Mouse (Mus musculus) embryonic facial prominence, embryonic 14.5 days (tissue): ENCODE data around the gene Kif19a. TPM values are rescaled to one million over a fixed set of nuclear protein-coding genes. Genes with fewer than 3 reads are reported as not detected.

ENCODE experiments used
- ATAC-seq: fragments of 200-750 bp; cut with Nextera tagmentation; 2 replicates; pipeline ENCODE4 v1.8.0; 2017; ENCODE audit warnings: low read depth, moderate number of reproducible peaks, moderate TSS enrichment
- DNase-seq: peaks from one replicate; pipeline ENCODE4 v3.0.0-alpha.2; 2015; ENCODE audit warnings: low spot score
- H3K27ac ChIP-seq: fragments of 300-500 bp; sonication (generic); replicated peaks from 2 replicates; pipeline ENCODE4 v1.5.1; 2014; ENCODE audit warnings: low read depth, mild to moderate bottlenecking, low read length, moderate library complexity
- H3K27me3 ChIP-seq: fragments of 300-500 bp; sonication (generic); replicated peaks from 2 replicates; pipeline ENCODE4 v1.6.1; 2014; ENCODE audit warnings: low read length; ENCODE audit not compliant: control insufficient read depth, insufficient read depth
- H3K36me3 ChIP-seq: fragments of 300-500 bp; sonication (generic); 2 replicates; pipeline ENCODE4 v1.6.1; 2014; ENCODE audit warnings: low read length, mixed read lengths; ENCODE audit not compliant: control insufficient read depth, insufficient read depth
- H3K4me1 ChIP-seq: fragments of 300-500 bp; sonication (generic); 2 replicates; pipeline ENCODE4 v1.6.1; 2014; ENCODE audit warnings: antibody characterized with exemption, low read length; ENCODE audit not compliant: control insufficient read depth, insufficient read depth
- H3K4me2 ChIP-seq: fragments of 300-500 bp; sonication (generic); 2 replicates; pipeline ENCODE4 v1.6.1; 2014; ENCODE audit warnings: low read depth, mild to moderate bottlenecking, low read length, moderate library complexity, mixed read lengths
- H3K4me3 ChIP-seq: fragments of 300-500 bp; sonication (generic); 2 replicates; pipeline ENCODE4 v1.5.1; 2014; ENCODE audit warnings: low read depth, mild to moderate bottlenecking, low read length
- H3K9ac ChIP-seq: fragments of 300-500 bp; sonication (generic); 2 replicates; pipeline ENCODE4 v1.6.1; 2014; ENCODE audit warnings: low read depth, mild to moderate bottlenecking, low read length, moderate library complexity, mixed read lengths
- H3K9me3 ChIP-seq: fragments of 300-500 bp; sonication (generic); 2 replicates; pipeline ENCODE4 v1.6.1; 2016; ENCODE audit warnings: low read length; ENCODE audit not compliant: control insufficient read depth
- WGBS: fragments of 180-500 bp; shearing (Covaris S2); extraction: QIAGEN DNeasy Blood & Tissue Kit; methylation state at CpG from one replicate; pipeline ENCODE4 v1.1.7; 2014; 5-methylcytosine and 5-hydroxymethylcytosine counted together
- polyA plus RNA-seq: library from polyadenylated mRNA; unstranded; fragments of >200 nt; fragmentation: Nextera tagmentation; extraction: Ambion mirVana; gene quantifications from 2 replicates; pipeline ENCODE4 v1.2.1, GENCODE M21; 2014

Gene Kif19a
- polyA plus RNA-seq, 1 experiment from 2014 or later = 2.1 TPM

DNA sequence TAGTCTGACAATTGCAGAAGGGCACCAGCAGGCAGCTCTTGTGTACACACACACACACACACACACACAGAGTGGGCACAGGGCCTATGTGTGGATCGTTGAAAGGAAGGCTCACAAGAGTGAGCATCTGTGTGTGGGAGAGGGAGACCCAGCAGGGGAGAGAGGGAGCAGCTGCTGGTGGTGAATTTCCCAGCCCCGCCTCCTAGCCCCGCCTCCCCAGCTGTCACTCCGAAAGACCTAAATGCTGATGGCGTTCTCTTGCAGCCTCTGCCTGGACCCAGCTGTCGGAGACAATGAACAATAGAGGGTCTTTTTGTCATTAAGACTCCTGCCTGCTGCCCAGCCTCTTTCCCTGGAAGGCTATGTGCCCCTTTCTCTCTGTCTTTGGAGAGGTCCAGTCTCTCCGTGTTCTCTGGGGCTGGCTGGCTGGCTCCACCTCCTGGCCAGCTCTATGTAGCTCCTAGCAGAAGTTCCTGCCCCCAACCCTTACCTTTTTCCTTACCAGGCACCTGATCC, 30.1 kb downstream of the Kif19a start:
- peak overlapping the region; percentile 42 for H3K9ac ChIP-seq
- H3K27ac ChIP-seq = peak overlapping the region; percentile 68
- ATAC-seq = peak; percentile 88
- peak; percentile 93 for DNase-seq
- H3K9me3 ChIP-seq = no peaks in the 10 kb centered on the region
- peak overlapping the region; percentile 35 for H3K4me3 ChIP-seq
- 0% methylated on average over 5 of the region's 7 CpGs for WGBS
- peaks cover 40% of the 10 kb centered on the region for H3K27me3 ChIP-seq
- no peaks in the 10 kb centered on the region for H3K36me3 ChIP-seq
- H3K4me1 ChIP-seq = 0 out of 2 replicates have a peak, but pooled peaks cover 4% of the 10 kb centered on the region
- peak overlapping the region; percentile 67 for H3K4me2 ChIP-seq

DNA sequence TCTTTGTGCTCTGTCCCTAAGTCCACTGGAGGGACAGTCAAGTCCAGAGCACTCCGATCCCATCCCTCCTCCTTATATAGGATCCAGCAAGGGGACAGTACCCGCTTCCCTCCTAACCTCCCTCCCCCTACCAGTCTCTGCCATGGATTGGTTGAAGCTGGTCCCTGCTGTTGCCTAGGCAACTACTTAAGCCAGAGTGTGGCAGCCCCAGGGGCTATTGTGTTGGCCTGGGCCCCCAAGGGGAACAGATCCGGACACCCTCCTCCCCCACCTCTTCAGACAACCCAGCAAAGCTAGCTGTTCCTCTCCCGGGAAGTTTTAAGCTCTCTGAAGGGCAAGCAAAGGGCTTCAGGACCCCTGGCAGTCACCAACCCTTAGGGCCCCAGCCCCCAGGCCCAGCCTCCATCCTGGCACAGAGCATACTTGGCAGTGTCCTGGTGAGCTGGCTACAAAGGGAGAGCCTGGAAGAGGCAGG, 30.7 kb downstream of the Kif19a start, which contains the start of gene Btbd17:
TSS of gene Btbd17 (minus strand) at position 98 of the 475 bp plus-strand sequence.
- peak within 1 kb of the TSS; percentile 42 for H3K9ac ChIP-seq
- peak within 1 kb of the TSS; percentile 67 for H3K4me2 ChIP-seq
- ATAC-seq (peak; percentile 72), DNase-seq (peak; percentile 83)
- WGBS = 8% methylated on average over 4 of the region's 4 CpGs
- H3K27ac ChIP-seq = peak within 1 kb of the TSS; percentile 68
- 0 out of 2 replicates have a peak, but pooled peaks cover 4% of the 10 kb centered on the region for H3K4me1 ChIP-seq
- H3K27me3 ChIP-seq = peaks cover 34% of the 10 kb centered on the region
- H3K9me3 ChIP-seq = no peaks in the 10 kb centered on the region
- peak within 1 kb of the TSS; percentile 35 for H3K4me3 ChIP-seq
- no peaks in the 10 kb centered on the region for H3K36me3 ChIP-seq

DNA sequence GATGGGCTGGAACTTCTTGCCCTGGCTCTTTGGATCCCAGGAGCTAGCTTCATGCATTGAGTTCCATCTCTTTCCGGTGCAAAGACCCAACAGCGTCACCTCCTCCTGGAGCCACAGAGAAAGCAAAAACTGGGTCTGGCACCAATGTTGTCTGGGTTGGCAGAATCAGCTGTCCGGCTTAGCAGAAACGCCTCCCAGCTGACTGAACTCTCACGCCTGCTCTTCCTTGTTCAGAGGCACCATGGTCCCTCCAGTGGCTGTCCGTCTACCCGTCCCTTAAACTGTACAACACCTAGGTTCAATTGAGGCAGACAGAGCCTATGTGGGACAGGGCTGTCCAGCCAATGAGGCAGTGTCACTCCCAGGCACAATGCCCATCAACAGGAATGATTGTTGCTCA, 32.0 kb downstream of the Kif19a start:
- Histone ChIP-seq H3K4me3 (no peak overlapping the region), H3K27ac (no peak overlapping the region), H3K36me3 (no peaks in the 10 kb centered on the region), H3K9ac (no peak overlapping the region), H3K4me2 (no peak overlapping the region), H3K4me1 (0 out of 2 replicates have a peak, but pooled peaks cover 4% of the 10 kb centered on the region), H3K27me3 (peaks cover 21% of the 10 kb centered on the region), H3K9me3 (no peaks in the 10 kb centered on the region)
- over 99% methylated on average over 7 of the region's 7 CpGs for WGBS
- no peak for ATAC-seq
- no peak for DNase-seq

DNA sequence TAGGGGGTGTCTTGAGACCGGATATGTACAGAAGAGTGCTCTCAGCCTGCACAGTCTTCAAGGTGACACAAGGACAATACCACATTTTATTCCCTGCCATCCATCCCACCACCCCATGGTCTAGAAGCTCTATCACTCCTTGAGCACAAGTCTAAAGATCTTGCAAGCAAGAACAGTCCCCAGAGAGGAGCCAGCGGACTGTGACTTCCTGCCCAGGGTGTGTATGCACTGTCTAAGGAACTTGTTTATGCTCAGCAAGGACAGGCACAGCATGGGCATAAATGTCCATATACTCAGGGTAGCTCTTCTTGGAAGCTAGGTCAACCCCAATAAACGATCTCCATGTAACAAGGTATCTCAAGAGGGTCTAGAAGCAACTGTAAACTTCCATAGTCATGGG, 32.8 kb downstream of the Kif19a start:
- WGBS = 88% methylated on average over 3 of the region's 3 CpGs
- 0 out of 2 replicates have a peak, but pooled peaks cover 4% of the 10 kb centered on the region for H3K4me1 ChIP-seq

DNA sequence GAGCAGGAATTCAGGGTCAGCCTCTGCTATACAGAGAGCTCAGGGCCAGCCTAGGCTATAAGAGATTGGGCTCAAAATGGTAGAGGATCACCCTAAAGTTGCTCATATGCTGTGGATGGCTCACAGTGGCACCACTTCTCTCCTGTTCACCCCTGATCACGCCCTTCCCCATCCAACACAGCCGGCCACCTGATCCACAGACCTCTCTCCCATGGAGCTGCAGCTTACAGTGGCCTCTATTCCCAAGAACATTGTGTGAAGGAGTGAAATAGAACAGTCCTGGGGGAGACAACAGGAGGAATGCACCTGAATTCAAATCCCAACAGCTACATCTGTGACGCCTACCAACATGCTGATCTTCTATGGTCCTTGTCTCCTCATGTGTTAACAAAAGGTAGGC, 33.4 kb downstream of the Kif19a start, which contains the start of gene Gpr142:
TSS of gene Gpr142 (plus strand) at position 301 of the 400 bp plus-strand sequence.
- DNase-seq = no peak
- 93% methylated on average over 3 of the region's 3 CpGs for WGBS

More for the DNA sequence above, 32.8 kb downstream of the Kif19a start:
- Histone ChIP-seq H3K9ac (no peak overlapping the region), H3K36me3 (no peaks in the 10 kb centered on the region), H3K4me2 (no peak overlapping the region), H3K4me3 (no peak overlapping the region), H3K27ac (no peak overlapping the region), H3K9me3 (no peaks in the 10 kb centered on the region), H3K27me3 (peaks cover 13% of the 10 kb centered on the region)
- ATAC-seq (no peak), DNase-seq (no peak)

DNA sequence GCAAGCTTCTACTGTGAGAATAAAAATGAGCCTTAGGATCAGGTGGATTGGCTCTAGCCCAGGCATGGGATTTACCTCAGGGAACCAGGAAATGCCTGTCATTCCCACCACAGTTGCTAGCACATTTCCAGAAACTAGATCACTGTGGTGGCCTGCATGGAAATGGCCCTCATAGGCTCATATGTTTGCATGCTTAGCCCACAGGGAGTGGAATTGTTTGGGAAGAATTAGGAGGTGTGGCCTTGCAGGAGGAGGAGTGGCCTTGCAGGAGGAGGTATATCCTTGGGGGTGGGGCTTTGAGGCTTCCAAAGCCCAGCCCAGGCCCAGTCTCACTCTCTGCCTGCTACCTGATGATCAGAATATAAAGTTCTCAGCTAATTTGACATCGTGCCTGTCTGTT, 36.7 kb downstream of the Kif19a start:
- Histone ChIP-seq H3K4me3 (no peak overlapping the region), H3K4me1 (no peaks in the 10 kb centered on the region), H3K4me2 (no peak overlapping the region), H3K27ac (no peak overlapping the region), H3K9me3 (no peaks in the 10 kb centered on the region), H3K27me3 (no peaks in the 10 kb centered on the region), H3K9ac (no peak overlapping the region), H3K36me3 (no peaks in the 10 kb centered on the region)
- ATAC-seq = no peak
- DNase-seq = no peak
- 95% methylated on average over 1 of the region's 1 CpGs for WGBS

More for the DNA sequence above, 33.4 kb downstream of the Kif19a start, which contains the start of gene Gpr142:
- no peaks in the 10 kb centered on the region for H3K9me3 ChIP-seq
- no peak within 1 kb of the TSS for H3K27ac ChIP-seq
- H3K27me3 ChIP-seq = peaks cover 7% of the 10 kb centered on the region
- H3K4me1 ChIP-seq = 0 out of 2 replicates have a peak, but pooled peaks cover 4% of the 10 kb centered on the region
- no peak within 1 kb of the TSS for H3K4me2 ChIP-seq
- no peaks in the 10 kb centered on the region for H3K36me3 ChIP-seq
- H3K9ac ChIP-seq = no peak within 1 kb of the TSS
- no peak within 1 kb of the TSS for H3K4me3 ChIP-seq
- ATAC-seq = no peak

DNA sequence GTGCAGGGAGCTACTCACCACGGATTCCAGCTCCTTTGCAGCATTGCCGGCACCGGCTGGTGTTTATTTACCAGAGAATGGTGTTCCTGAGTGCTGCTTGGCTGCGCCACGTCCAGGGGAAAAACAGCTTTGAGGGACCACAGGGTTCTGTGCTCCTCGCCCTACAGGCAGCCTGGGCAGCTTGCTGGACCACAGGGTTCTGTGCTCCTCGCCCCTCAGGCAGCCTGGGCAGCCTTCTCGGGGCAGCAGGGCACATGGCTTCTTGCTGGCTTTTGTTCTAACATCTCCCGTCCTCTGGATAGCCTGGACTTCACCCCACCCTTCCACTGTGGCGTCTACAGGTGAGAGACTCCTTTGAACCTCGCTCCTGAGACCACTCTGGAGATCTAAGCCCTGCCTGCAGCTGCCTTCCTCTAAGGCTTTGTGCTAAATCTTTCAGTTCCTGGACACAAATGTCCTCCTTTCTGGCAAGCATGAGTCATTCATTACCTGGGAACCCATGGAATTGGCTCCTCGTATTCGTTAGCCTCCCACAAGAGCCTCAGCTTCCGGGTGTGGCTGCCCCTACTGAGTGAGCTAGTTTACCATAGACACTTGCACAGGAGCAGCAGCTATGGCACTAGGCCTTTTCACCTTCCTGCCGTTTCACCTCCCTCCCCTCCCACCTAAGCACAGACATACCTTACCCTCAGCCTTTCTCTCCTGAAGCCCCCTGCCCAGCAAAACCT, 37.5 kb downstream of the Kif19a start:
- no peaks in the 10 kb centered on the region for H3K9me3 ChIP-seq
- DNase-seq = no peak
- 63% methylated on average over 15 of the region's 15 CpGs for WGBS
- no peak overlapping the region for H3K4me2 ChIP-seq
- no peaks in the 10 kb centered on the region for H3K27me3 ChIP-seq
- no peaks in the 10 kb centered on the region for H3K4me1 ChIP-seq
- H3K9ac ChIP-seq = no peak overlapping the region
- ATAC-seq = no peak
- H3K36me3 ChIP-seq = no peaks in the 10 kb centered on the region
- no peak overlapping the region for H3K4me3 ChIP-seq
- no peak overlapping the region for H3K27ac ChIP-seq

DNA sequence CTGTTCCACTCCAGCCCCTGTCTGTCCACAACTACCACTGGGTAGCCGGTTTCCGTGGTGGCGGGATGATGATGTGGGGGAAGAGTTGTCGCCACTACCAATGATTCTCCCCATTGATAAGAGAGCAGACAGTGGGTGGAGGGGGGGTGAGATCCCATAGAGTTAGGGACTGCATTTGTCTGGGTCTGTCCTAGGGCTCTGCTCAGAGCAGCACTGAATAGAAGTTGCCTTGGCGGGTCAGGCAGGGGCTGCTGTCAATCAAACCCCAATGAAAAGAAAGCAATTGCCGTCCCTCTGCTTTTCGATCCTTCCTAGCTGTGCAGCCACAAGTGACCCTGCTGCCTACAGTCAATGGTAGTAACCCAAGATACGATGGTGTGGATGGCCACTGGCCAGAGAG, 38.8 kb downstream of the Kif19a start:
- H3K4me1 ChIP-seq = no peaks in the 10 kb centered on the region
- 37% methylated on average over 8 of the region's 8 CpGs for WGBS
- DNase-seq (no peak), ATAC-seq (no peak)
- no peak overlapping the region for H3K27ac ChIP-seq
- no peaks in the 10 kb centered on the region for H3K36me3 ChIP-seq
- no peak overlapping the region for H3K4me2 ChIP-seq
- H3K27me3 ChIP-seq = no peaks in the 10 kb centered on the region
- no peak overlapping the region for H3K9ac ChIP-seq
- no peaks in the 10 kb centered on the region for H3K9me3 ChIP-seq
- H3K4me3 ChIP-seq = no peak overlapping the region
